Mouse (Mus musculus): Measurements from ENCODE around the gene Tshb.

DNA sequence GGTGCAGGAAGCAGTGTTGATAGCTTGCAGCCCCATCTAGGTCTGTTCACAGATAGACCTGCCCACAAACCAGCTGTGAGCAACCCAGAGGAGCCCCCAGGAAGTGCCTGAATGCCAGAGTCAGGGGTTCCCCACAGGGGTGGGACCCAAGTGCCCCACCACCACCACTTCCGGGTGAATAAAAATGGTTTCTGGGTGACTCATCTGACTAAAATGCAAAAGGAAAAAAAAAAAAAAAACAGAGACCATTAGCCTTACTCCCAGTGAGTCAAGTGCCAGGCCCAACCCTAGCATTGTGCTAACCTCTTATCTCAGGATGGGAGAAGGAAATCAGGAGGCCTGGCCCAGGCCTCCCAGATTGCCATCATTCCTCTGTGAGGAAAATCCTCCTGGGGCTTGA lies 26.7 kb downstream of the Tshb start:
- TF ChIP-seq TAL1 (IDR thresholded peaks at IDR 0.05; ENCODE audit: low read length) = no peak
- TF ChIP-seq GATA1 (IDR thresholded peaks at IDR 0.05; ENCODE audit: low read length) = no peak
